Mouse (Mus musculus): ENCODE data around the gene Gh. TPM values are rescaled to one million over a fixed set of nuclear protein-coding genes. Genes with fewer than 3 reads are reported as not detected.
A peak's percentile ranks its signal among the peaks of the same experiment; 100 is the strongest.

The Gh gene
- polyA plus RNA-seq, 2 experiments = not detected

GRCm38 (mm10) chr11:106325566-106326206 lies 24.0 kb upstream of the Gh start:
- Histone ChIP-seq H3K4me2 (ENCODE audit: low read depth) (no peak overlapping the region), H3K4me1 (replicated peaks; ENCODE audit: control insufficient read depth in 2 of 2, insufficient read depth in 2 of 2, low read length in 1 of 2) (peaks cover 0 to 9% of the 10 kb centered on the region in 2 experiments; a peak in 2 of 4 replicates), H3K4me3 (ENCODE audit: insufficient read depth in 1 of 2, low read depth in 2 of 2, low read length in 2 of 2) (no peak overlapping the region), H3K27ac (no peak overlapping the region), H3K9ac (replicated peaks) (no peak overlapping the region), H3K9me3 (ENCODE audit: control insufficient read depth, low read length) (no peaks in the 10 kb centered on the region), H3K27me3 (ENCODE audit: control insufficient read depth, insufficient read depth, low read length) (no peaks in the 10 kb centered on the region), H3K36me3 (replicated peaks; ENCODE audit: control insufficient read depth, insufficient read depth, low read depth) (no peaks in the 10 kb centered on the region)
- DNase-seq (ENCODE audit: low read depth in 3 of 3, low spot score in 3 of 3) = peak in 2 of 3 experiments; percentile 9 to 16
- WGBS (ENCODE audit: insufficient replicate concordance) = 53% methylated on average over 8 of the region's 8 CpGs
- TF ChIP-seq CTCF (IDR thresholded peaks at IDR 0.05; ENCODE audit: low read depth) (peak; percentile 77), EP300 (IDR thresholded peaks at IDR 0.05; ENCODE audit: low read depth) (no peak)
- no peak for ATAC-seq (ENCODE audit: insufficient read depth)

- 77% methylated on average over 5 of the region's 5 CpGs for WGBS (ENCODE audit: insufficient replicate concordance)
- no peak overlapping the region for H3K27ac ChIP-seq
- H3K4me1 ChIP-seq (replicated peaks; ENCODE audit: control insufficient read depth in 2 of 2, insufficient read depth in 2 of 2, low read length in 1 of 2) = peaks cover 0 to 9% of the 10 kb centered on the region in 2 experiments; a peak in 2 of 4 replicates
- H3K9me3 ChIP-seq (ENCODE audit: control insufficient read depth, low read length) = no peaks in the 10 kb centered on the region
- no peak overlapping the region for H3K4me3 ChIP-seq (ENCODE audit: insufficient read depth in 1 of 2, low read depth in 2 of 2, low read length in 2 of 2)
- TF ChIP-seq CTCF (IDR thresholded peaks at IDR 0.05; ENCODE audit: low read depth) = no peak
- no peaks in the 10 kb centered on the region for H3K36me3 ChIP-seq (replicated peaks; ENCODE audit: control insufficient read depth, insufficient read depth, low read depth)
- DNase-seq (ENCODE audit: low read depth in 3 of 3, low spot score in 3 of 3) (no peak), ATAC-seq (ENCODE audit: insufficient read depth) (no peak)
- H3K9ac ChIP-seq (replicated peaks) = no peak overlapping the region
- H3K27me3 ChIP-seq (ENCODE audit: control insufficient read depth, insufficient read depth, low read length) = no peaks in the 10 kb centered on the region
- H3K4me2 ChIP-seq (ENCODE audit: low read depth) = no peak overlapping the region
These were observed 23.2 kb upstream of the Gh start for GRCm38 (mm10) chr11:106324858-106325257.

GRCm38 (mm10) chr11:106318406-106319366 lies 17.0 kb upstream of the Gh start:
- Histone ChIP-seq H3K27ac (no peak overlapping the region), H3K9me3 (ENCODE audit: control insufficient read depth, low read length) (no peaks in the 10 kb centered on the region), H3K27me3 (ENCODE audit: control insufficient read depth, insufficient read depth, low read length) (no peaks in the 10 kb centered on the region), H3K9ac (replicated peaks) (no peak overlapping the region), H3K4me2 (ENCODE audit: low read depth) (no peak overlapping the region), H3K36me3 (replicated peaks; ENCODE audit: control insufficient read depth, insufficient read depth, low read depth) (no peaks in the 10 kb centered on the region), H3K4me3 (ENCODE audit: insufficient read depth in 1 of 2, low read depth in 2 of 2, low read length in 2 of 2) (no peak overlapping the region), H3K4me1 (replicated peaks; ENCODE audit: control insufficient read depth in 2 of 2, insufficient read depth in 2 of 2, low read length in 1 of 2) (no peaks in the 10 kb centered on the region)
- DNase-seq (ENCODE audit: low read depth in 3 of 3, low spot score in 3 of 3) = no peak
- WGBS (ENCODE audit: insufficient replicate concordance) = 46% methylated on average over 21 of the region's 21 CpGs
- ATAC-seq (ENCODE audit: insufficient read depth) = no peak
- TF ChIP-seq EP300 (IDR thresholded peaks at IDR 0.05; ENCODE audit: low read depth) (no peak), CTCF (IDR thresholded peaks at IDR 0.05; ENCODE audit: low read depth) (no peak)

- Histone ChIP-seq H3K9ac (replicated peaks) (no peak overlapping the region), H3K27me3 (ENCODE audit: control insufficient read depth, insufficient read depth, low read length) (no peaks in the 10 kb centered on the region), H3K36me3 (replicated peaks; ENCODE audit: control insufficient read depth, insufficient read depth, low read depth) (no peaks in the 10 kb centered on the region), H3K27ac (no peak overlapping the region), H3K4me2 (ENCODE audit: low read depth) (no peak overlapping the region), H3K9me3 (ENCODE audit: control insufficient read depth, low read length) (no peaks in the 10 kb centered on the region), H3K4me3 (ENCODE audit: insufficient read depth in 1 of 2, low read depth in 2 of 2, low read length in 2 of 2) (no peak overlapping the region), H3K4me1 (replicated peaks; ENCODE audit: control insufficient read depth in 2 of 2, insufficient read depth in 2 of 2, low read length in 1 of 2) (no peaks in the 10 kb centered on the region)
- WGBS (ENCODE audit: insufficient replicate concordance) = 67% methylated on average over 7 of the region's 7 CpGs
- no peak for TF ChIP-seq CTCF (IDR thresholded peaks at IDR 0.05; ENCODE audit: low read depth)
- TF ChIP-seq EP300 (IDR thresholded peaks at IDR 0.05; ENCODE audit: low read depth) = no peak
- no peak for ATAC-seq (ENCODE audit: insufficient read depth)
- DNase-seq (ENCODE audit: low read depth in 3 of 3, low spot score in 3 of 3) = no peak
These were observed 16.1 kb upstream of the Gh start for GRCm38 (mm10) chr11:106317801-106318200.

GRCm38 (mm10) chr11:106316416-106316815 lies 14.8 kb upstream of the Gh start:
- DNase-seq (ENCODE audit: low read depth in 3 of 3, low spot score in 3 of 3) (no peak), ATAC-seq (ENCODE audit: insufficient read depth) (no peak)
- Histone ChIP-seq H3K4me3 (ENCODE audit: insufficient read depth in 1 of 2, low read depth in 2 of 2, low read length in 2 of 2) (no peak overlapping the region), H3K9me3 (ENCODE audit: control insufficient read depth, low read length) (no peaks in the 10 kb centered on the region), H3K9ac (replicated peaks) (no peak overlapping the region), H3K27ac (no peak overlapping the region), H3K27me3 (ENCODE audit: control insufficient read depth, insufficient read depth, low read length) (no peaks in the 10 kb centered on the region), H3K4me2 (ENCODE audit: low read depth) (no peak overlapping the region), H3K36me3 (replicated peaks; ENCODE audit: control insufficient read depth, insufficient read depth, low read depth) (no peaks in the 10 kb centered on the region), H3K4me1 (replicated peaks; ENCODE audit: control insufficient read depth in 2 of 2, insufficient read depth in 2 of 2, low read length in 1 of 2) (no peaks in the 10 kb centered on the region)
- 68% methylated on average over 1 of the region's 1 CpGs for WGBS (ENCODE audit: insufficient replicate concordance)
- TF ChIP-seq EP300 (IDR thresholded peaks at IDR 0.05; ENCODE audit: low read depth) = no peak
- TF ChIP-seq CTCF (IDR thresholded peaks at IDR 0.05; ENCODE audit: low read depth) = no peak
